Mouse (Mus musculus) mesoderm, embryonic 11.5 days (tissue): Measurements from ENCODE around the gene Cyth2.

Experiments
- DNase-seq: peaks from one replicate; pipeline ENCODE4 v3.0.0-alpha.2; 2012; ENCODE audit warnings: low read depth, low spot score

The Cyth2 gene

DNA sequence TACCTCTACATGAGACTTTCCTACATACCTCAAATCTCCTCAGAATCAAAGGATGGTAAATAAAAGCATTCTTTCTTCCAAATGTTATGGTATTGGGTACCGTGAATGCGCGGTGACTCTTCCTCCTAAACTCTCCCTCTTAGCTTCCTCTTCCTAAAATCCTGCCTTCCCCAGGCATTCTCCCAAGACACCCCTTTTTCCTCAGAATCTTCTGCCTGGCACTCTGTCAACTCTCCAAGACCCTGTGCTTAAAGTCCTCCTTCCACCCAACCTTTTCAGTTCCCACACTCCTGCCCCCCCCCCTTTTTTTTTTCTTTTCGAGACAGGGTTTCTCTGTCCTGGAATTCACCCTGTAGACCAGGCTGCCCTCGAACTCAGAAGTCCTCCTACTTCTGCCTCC lies 460 bp upstream of the Cyth2 start:
- DNase-seq: no peak

DNA sequence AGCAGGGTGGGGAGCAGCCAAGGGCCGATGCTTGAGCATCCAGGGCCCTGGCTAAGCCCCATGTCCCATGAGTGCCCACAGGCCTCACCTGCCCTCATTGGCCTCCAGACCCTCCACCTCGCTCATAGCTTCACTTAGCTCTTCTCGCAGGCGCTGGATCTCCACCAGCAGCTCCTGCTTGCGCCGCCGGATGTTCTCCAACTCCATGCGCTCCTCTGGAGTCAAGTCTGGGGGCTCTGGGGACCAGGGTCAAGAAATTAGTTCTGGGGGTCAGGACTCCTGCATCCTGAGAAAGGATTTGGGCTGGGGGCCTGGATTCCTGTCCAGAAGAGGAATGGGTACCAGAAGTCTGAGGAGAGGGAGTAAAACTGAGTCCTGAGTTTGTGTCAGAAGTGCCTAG lies 1.5 kb downstream of the Cyth2 start:
- DNase-seq: no peak

DNA sequence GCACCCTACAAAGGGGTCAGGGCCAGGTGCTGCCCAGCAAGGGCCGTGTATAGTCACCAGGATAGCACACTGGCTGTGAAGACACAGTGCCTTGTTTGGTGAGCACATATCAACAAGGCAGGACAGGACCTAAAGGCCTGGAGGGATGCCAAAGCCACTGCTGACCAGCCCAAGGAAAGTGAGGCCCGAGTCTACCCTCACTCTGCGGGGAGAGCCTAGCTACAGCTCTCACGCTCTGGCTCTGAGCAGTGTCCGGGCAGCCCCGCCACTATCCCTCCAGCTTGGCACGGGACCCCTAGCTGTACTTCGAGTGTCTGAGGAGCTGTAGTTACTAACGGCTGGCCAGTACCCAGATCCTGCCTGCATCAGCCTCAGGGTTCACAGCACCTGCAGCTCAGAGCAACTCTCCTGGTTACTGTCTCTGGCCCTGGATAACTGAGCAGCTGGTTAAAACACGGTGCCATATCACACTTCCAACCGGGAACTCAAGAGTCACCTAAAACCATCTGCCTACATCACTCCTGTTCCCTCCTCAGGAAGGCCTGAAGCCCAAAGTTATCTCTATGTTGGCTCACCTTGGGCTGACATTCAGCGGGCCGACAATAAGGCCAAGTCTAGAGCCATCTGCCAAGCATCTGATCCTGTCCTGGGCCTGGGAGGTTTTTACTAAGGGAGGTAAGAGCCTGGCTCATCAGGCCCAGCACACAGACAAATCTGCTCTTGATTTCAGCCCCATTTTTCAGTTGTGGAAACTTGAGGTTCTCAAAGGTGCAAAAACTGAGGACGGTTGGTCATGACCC lies 4.9 kb downstream of the Cyth2 start:
- no peak for DNase-seq

DNA sequence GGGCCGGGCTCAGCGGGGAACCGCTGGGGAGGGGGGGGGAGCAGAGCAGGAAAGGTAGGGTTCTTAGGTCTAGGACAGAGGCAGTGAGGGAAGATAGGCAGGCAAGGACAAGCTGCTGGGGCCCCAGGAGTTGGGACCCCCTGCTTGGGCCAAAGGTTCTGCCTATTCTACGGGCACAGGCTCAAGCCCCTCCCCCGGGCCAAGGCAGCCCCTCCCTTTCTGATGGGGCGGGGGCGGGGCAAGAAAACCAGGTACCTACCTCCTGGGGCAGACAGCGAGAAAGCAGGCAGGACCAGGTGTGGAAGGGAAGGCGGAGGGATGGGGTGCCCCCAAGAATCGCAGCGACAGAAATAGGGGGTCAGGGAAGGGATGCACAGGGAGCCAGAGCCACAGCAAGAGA lies 5.9 kb downstream of the Cyth2 start:
- no peak for DNase-seq

DNA sequence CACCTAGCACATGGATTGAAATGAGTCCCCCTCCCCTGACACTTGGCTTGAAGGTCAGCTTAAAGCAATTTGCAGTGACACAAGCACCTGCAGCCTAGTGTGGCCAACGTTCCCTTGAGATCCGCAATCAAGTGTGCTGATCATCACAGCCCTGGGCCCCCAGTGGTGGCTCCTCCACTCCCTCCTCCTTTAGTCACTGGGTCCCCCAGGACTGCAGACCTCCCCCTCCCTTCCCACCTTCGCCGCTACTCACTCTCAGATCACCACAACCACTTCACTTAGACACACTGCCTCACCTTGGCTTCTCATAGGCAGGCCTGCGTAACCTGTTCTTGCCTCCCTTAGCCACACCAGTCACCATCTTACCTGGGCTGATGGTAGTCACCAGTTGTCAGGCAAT lies 8.4 kb downstream of the Cyth2 start:
- DNase-seq: no peak

DNA sequence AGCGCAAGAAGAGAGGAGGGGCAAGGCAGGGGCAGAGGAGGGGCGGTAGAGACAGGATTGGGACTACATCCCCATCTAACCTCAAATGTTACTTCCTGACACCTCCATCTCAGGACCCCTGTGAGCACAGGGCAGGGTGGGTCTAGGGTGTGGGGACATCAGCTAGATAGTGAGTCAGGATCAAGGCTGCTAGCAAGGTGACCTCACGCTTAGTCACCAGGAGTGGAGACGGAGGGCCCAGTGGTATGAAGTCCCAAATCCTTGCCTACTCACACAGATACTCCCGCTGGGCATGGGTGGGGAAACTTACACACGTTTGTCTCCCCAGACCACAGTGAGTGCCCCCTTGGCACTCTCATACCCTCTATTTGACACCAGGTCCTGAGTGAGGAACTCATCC lies 11.8 kb downstream of the Cyth2 start:
- no peak for DNase-seq

DNA sequence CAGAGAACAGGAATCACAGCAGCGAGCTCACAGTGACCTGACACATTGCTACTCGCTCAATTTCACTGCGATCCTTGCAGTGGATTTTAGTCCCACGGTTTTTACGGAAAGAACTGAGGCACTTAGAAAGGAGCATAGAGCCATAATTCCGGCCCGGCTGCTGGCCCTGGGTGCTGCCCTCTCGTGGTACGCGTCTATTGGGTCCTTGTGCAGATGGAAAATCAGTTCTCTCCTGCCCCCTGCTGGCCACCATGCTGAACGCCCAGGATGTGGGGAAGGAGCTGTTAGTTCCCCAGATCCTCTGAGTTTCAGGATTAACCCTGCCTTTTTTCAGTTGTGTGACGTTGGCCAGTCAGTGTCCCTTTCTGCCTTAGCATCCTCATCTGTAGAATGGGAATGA lies 13.0 kb downstream of the Cyth2 start:
- peak; percentile 95 for DNase-seq

DNA sequence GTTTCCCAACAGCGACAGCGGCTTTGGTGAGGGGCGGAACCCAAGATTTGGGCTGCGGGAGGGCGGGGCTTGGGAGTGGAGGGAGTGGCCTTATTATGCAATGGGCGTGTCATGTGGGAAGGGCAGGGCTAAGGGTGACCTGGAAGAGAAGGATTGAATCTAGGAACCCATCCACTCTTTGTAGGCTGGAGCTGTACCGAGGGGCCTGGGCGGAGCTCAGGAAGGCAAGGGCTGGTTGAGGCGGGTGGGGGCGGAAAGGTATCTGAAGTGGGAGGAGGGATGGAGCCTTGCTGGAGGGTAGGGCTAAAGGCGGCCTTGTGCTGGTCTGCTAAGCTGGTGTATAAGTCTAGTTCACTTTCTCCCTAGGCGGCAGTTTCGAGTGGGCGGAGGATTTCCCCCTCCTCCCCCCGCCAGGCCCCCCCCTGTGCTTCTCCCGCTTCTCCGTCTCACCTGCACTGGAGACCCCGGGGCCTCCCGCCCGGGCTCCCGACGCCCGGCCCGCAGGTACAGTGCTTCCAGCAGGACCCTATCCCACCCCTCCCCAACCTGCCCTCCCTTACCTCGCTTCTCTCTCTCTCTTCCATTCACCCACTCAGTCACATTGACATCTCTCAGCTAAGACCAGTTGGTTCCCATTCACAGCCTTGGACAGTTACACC lies 13.7 kb downstream of the Cyth2 start:
- peak; percentile 53 for DNase-seq

DNA sequence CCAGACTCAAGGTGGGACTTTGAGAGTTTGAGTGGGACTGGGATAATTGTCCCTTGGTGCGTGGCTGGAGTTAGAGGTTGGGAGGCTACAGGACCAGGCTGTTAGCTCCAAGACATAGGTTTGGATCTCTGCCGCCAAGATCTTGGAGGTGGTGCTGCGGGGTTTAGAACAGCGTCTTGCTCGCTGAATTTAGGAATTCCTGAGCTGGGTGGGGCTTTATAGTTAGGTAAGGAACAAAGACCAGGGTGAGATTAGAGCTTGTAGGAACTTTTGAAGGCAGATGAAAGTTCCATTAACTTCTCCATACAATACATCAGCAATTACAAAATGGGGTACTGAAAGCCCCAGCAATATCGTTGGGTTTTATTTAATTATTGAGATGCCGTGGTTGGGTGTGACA lies 14.4 kb downstream of the Cyth2 start:
- no peak for DNase-seq

DNA sequence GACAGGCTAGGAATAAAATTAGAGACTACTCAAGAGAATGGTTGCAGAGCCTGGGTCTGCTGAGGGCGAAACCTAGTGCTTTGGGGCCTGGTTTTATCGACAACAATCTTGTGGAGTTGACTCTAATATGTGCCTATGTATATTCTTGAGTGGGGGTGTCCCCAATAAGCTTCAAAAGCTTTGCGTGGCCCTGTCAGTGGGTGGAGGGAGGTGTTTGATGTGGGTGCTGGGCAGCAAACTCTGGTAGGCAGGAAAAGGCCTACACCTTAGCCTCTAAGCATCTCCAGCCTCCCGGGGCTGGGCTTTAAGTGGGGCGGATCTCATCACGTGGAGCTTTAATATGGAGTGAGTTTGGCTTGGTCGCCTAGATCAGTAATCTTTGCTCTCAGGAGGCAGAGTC lies 15.4 kb downstream of the Cyth2 start:
- DNase-seq: no peak

DNA sequence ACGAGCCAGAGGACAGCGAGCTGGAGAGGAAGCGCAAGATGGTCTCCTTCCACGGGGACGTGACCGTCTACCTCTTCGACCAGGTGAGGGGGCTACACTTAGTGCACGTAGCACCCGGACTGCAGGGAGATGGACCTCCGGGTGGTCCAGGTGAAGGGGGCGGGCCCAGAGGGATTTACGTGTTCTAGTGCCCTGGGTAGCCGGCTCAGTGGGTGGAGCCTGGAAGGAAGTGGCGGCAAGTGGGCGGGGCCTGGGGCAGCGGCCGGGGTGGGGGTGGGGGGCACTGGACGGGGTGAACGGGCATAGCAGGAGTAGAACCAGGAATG lies 15.9 kb downstream of the Cyth2 start:
- DNase-seq: no peak

DNA sequence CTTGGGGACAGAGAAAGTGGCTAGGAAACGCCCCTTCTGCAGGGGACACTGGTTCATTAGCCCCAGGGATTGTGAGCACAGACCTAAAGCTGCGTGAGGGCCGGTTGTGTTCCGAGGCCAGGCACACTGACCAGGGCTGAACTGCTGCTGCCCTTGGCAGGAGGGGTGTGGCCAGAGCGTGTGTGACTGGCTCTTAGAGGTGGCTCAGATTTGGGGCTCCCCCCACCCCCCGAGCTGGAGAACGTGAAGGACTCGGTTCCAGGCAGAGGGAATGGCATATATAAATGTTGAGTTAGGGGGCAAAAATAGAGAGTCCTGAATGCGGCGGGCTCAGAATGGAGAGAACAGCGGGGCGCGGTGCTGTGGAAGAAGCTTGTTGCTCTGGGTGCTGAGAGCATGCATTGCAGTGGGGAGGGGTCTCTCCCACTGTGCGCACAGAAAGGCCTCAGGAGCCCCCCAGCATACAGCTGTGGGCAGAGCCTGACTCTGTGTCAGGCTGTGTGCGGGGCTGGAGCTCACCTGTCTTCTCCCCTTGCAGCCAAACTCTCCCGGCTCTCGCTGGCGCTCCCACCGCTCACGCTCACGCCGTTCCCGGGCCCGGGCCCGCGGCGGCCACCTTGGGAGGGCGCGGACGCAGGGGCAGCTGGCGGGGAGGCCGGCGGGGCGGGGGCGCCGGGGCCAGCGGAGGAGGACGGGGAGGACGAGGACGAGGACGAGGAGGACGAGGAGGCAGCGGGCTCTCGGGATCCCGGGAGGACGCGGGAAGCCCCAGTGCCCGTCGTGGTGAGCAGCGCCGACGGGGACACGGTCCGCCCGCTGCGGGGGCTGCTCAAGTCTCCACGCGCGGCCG lies 16.5 kb downstream of the Cyth2 start:
- no peak for DNase-seq

DNA sequence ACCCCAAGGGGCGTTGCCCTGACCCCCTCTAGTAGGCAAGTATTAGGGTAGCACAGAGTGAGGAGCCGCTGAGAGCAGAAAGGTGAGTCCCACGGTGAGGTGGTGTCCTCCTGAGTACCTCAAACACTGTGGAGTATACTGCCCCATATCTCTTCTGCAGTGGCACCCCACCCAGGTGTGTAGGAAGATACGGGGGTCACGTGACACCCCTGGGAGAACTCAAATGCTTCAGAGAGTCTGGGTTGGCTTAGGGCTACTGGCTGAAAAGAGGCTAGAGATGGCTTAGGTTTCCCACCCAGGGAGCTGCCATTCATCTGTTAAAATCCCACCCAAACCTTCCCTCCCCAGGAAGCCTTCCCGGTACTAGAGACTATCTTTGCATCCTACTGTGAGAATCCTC lies 17.4 kb downstream of the Cyth2 start:
- DNase-seq: no peak

DNA sequence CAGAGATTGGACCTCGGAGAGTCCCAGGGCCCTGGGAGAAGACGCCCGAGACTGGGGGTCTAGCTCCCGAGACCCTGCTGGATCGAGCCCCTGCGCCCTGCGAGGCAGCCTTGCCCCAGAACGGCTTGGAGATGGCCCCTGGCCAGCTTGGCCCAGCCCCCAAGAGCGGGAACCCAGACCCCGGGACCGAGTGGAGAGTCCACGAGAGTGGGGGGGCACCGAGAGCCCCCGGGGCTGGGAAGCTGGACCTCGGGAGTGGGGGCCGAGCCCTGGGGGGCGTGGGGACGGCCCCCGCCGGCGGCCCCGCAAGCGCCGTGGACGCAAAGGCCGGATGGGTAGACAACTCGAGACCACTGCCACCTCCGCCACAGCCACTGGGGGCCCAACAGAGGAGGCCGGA lies 19.4 kb downstream of the Cyth2 start:
- no peak for DNase-seq

DNA sequence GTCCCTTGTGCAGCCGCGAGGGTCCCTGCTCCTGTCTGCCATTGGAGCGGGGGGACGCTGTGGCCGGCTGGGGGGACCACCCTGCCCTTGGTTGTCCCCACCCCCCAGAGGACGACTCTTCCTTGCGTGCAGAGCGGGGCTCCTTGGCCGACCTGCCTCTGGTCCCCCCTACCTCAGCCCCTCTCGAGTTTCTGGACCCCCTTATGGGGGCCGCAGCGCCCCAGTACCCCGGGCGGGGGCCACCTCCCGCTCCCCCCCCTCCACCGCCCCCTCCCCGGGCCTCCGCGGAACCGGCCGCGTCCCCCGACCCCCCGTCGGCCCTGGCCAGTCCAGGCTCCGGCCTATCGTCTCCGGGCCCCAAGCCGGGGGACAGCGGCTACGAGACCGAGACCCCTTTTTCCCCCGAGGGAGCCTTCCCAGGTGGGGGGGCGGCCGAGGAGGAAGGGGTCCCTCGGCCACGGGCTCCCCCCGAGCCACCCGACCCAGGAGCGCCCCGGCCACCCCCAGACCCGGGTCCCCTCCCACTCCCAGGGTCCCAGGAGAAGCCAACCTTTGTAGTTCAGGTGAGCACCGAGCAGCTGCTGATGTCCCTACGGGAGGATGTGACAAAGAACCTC lies 20.3 kb downstream of the Cyth2 start:
- no peak for DNase-seq

DNA sequence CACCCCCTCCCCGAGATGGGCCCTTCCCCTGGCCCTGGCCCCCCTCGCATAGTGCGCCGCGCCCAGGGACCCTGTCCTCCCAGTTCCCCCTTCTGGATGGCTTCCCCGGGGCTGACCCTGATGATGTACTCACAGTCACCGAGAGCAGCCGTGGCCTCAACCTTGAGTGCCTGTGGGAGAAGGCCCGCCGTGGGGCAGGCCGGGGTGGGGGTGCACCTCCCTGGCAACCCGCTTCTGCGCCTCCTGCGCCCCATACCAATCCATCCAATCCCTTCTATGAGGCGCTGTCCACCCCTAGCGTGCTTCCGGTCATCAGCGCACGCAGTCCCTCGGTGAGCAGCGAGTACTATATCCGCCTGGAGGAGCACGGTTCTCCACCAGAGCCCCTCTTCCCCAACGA lies 21.1 kb downstream of the Cyth2 start:
- no peak for DNase-seq

DNA sequence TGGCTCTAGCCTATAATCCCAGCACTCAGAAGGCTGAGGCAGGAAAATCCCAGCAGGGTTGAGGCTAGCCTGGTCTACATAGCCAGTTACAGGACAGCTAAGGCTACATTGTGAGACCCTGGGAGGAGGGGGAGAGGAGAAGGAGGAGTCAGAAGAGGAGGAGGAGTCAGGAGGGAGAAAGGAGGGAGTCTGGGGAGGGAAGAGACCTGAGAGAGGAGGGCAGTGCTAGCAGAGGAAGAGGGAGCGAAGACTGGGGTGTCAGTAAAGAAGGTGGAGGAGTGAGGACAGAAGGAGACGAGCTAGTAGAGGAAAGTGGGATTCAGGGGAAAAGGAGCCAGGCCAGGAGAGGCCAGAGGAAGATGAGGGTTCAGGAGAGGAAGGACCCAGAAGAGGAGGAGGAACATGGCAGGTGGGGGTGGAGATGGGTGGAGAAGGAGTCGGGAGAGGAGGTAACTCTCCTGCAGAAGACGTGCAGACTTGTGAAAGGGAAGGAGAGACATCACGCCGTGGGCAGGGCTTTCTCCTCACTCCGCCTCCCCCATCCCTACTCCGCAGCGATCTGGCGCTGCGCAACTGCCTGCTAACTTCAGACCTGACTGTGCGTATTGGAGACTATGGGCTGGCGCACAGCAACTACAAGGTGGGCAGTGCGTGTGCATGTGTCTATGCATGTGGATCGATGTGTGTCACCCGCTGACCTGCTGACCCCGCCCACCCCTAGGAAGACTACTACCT lies 22.5 kb downstream of the Cyth2 start:
- DNase-seq: no peak

DNA sequence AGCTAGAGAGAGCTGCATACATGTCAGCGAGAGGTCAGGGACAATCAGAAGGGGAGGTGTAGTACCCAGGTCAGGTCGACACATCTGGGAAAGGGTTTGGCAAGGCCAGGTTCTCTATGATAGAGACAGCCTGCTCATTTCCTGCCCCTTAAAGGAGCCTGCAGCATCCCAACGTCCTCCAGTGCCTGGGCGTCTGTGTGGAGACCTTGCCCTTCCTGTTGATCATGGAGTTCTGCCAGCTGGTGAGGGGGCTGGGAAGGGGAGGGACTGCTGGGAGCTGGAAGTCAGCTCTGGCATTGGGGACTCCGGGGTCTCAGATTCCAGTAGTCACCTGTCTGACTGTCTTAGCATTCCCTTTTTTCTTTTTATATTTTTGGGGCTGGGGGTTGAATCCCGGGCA lies 23.7 kb downstream of the Cyth2 start:
- no peak for DNase-seq

DNA sequence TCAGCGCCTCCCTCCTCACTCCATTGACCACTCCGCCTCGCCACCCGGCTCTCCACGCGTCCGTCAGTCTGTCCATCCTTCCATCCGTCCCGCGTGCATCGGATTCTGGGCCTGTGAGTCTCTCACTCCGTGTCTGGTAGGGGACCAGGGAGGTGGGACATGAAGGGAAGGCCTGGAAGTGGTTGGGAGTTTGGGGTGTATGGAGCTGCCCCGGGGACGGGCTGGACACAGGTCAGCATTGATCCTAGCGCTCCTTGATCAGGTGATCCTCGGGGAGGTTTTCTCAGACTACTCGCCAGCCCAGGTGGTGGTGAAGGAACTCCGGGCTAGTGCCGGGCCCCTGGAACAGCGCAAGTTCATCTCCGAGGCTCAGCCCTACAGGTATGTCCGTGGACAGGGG lies 26.7 kb downstream of the Cyth2 start:
- no peak for DNase-seq

DNA sequence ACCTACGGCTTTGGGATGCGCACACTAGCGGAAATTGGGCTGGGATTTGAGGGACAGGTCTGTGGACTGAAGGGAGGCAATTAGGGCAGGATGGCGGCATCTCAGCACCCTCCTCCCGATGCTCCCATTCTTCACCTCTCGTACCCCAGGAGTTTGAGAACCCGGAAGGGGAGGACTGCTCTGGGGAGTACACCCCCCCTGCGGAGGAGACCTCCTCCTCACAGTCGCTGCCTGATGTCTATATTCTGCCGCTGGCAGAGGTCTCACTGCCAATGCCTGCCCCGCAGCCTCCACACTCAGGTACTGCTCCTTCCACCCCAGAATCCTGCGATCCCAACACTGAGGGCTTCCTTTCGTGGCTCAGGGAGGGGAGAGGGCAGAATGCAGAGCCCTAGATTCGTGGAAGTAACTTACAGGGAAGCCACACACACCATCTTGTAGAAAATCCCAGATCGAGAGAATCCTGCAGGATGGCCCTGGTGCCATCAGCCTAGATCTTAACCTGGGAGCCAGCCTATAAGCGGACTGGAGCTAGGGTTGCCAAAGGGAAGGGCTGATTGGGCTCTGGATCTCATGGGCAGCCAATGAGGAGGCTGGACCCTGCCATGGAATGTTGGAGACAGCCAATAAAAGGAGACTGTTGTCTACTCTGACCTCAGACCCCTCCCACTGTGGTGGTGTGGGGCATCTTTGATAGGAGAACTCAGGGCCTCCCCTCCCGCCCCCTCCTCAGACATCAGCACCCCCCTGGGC lies 27.5 kb downstream of the Cyth2 start:
- DNase-seq: peak; percentile 85

DNA sequence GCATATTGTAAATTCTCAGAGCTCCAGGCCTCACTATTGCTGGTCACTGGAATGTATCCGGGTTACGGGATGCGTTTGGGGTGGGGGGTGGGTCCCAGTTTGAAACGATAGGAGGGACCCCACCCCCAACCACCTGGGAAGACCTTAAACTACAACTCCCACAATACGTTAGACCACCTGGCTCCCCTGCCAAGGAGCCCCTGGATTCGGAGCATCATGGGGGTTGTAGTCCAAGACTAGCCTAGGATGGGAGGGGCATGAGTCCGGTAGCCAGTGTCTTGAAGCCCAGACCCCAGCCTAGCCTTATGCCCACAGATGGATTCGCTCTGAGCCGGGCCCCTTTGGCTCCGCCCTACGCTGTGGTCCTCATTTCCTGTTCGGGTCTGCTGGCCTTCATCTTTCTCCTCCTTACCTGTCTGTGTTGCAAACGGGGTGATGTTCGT lies 28.2 kb downstream of the Cyth2 start:
- DNase-seq: peak; percentile 86
